Mouse (Mus musculus) adrenal gland, adult 10 weeks (tissue): ENCODE results near the gene Disp3. TPM values are rescaled to one million over a fixed set of nuclear protein-coding genes. Genes with fewer than 3 reads are reported as not detected.

Experiments
- polyA plus RNA-seq: library from polyadenylated mRNA; stranded (reverse); fragments of 350-450 nt; fragmentation: Illumina TruSeq; extraction: RNeasy Lipid Tissue Mini Kit (QIAGEN cat#74804); gene quantifications from one replicate; pipeline ENCODE4 v1.2.3, GENCODE M21; 2014; ENCODE audit warnings: low read depth, low replicate concordance

Gene Disp3
- polyA plus RNA-seq = not detected

GRCm38 (mm10) chr4:148287476-148288054 lies at the start of gene Disp3:
Disp3 (minus strand) TSS chr4:148287965.

Other genes starting within 250 kb of the Disp3 start
- gene Clcn6, start 249.1 kb downstream of the Disp3 start, polyA plus RNA-seq = 4.0 TPM
- gene Mthfr, start 248.9 kb downstream of the Disp3 start, polyA plus RNA-seq = 3.4 TPM
- 36.6 TPM for gene Agtrap, start 199.9 kb downstream of the Disp3 start, polyA plus RNA-seq
- 3.6 TPM for gene Mad2l2, start 157.6 kb downstream of the Disp3 start, polyA plus RNA-seq
- not detected for gene Draxin, start 157.3 kb downstream of the Disp3 start, polyA plus RNA-seq
- gene Fbxo6, start 135.8 kb downstream of the Disp3 start, polyA plus RNA-seq = 1.3 TPM
- 1.2 TPM for gene Fbxo44, start 127.5 kb downstream of the Disp3 start, polyA plus RNA-seq
- gene Fbxo2, start 127.3 kb downstream of the Disp3 start, polyA plus RNA-seq = not detected
- 3.4 TPM for gene Ubiad1, start 156.8 kb upstream of the Disp3 start, polyA plus RNA-seq
- 8.6 TPM for gene Mtor, start 160.6 kb upstream of the Disp3 start, polyA plus RNA-seq
- gene Angptl7, start 212.5 kb upstream of the Disp3 start, polyA plus RNA-seq = not detected